Mouse (Mus musculus) embryo, embryonic 11 days (tissue): ENCODE results near the gene Thtpa.

ENCODE experiments used
- DNase-seq: peaks from one replicate; pipeline ENCODE4 v3.0.0-alpha.2; 2015

Thtpa gene

GRCm38 (mm10) chr14:55106990-55107389 is 12.4 kb downstream of the Thtpa start:
- no peak for DNase-seq

GRCm38 (mm10) chr14:55108202-55108870 is 13.8 kb downstream of the Thtpa start:
- peak; percentile 39 for DNase-seq

- DNase-seq = no peak
Measured at GRCm38 (mm10) chr14:55109048-55109873, 14.7 kb downstream of the Thtpa start.

GRCm38 (mm10) chr14:55110076-55110475 is 15.5 kb downstream of the Thtpa start:
- DNase-seq = no peak

GRCm38 (mm10) chr14:55111720-55112119 is 17.1 kb downstream of the Thtpa start:
- no peak for DNase-seq

- no peak for DNase-seq
Measured at GRCm38 (mm10) chr14:55113351-55113974, 18.9 kb downstream of the Thtpa start.

GRCm38 (mm10) chr14:55113975-55114645 is 19.5 kb downstream of the Thtpa start:
- no peak for DNase-seq

- peak; percentile 75 for DNase-seq
Measured at GRCm38 (mm10) chr14:55114759-55115701, 20.4 kb downstream of the Thtpa start.

- DNase-seq = no peak
Measured at GRCm38 (mm10) chr14:55115846-55116245, 21.3 kb downstream of the Thtpa start.

GRCm38 (mm10) chr14:55116425-55117200 is 22.0 kb downstream of the Thtpa start, which contains the start of gene Jph4:
TSS of gene Jph4 (minus strand) at chr14:55116935.
- no peak for DNase-seq

GRCm38 (mm10) chr14:55118852-55119251 is 24.3 kb downstream of the Thtpa start:
- DNase-seq = no peak

GRCm38 (mm10) chr14:55119421-55120134 is 25.0 kb downstream of the Thtpa start:
- no peak for DNase-seq

- DNase-seq = peak; percentile 89
Measured at GRCm38 (mm10) chr14:55121947-55122346, 27.4 kb downstream of the Thtpa start.

GRCm38 (mm10) chr14:55122359-55122758 is 27.8 kb downstream of the Thtpa start:
- DNase-seq = no peak

GRCm38 (mm10) chr14:55125711-55126110 is 31.1 kb downstream of the Thtpa start:
- DNase-seq = no peak

GRCm38 (mm10) chr14:55126521-55126920 is 31.9 kb downstream of the Thtpa start:
- DNase-seq = no peak

GRCm38 (mm10) chr14:55135676-55136075 is 41.1 kb downstream of the Thtpa start:
- DNase-seq = no peak

GRCm38 (mm10) chr14:55139313-55139712 is 44.7 kb downstream of the Thtpa start:
- DNase-seq = no peak

GRCm38 (mm10) chr14:55146324-55146723 is 51.7 kb downstream of the Thtpa start:
- DNase-seq = no peak

- DNase-seq = no peak
Measured at GRCm38 (mm10) chr14:55146829-55147401, 52.3 kb downstream of the Thtpa start.
